Mouse (Mus musculus) urinary bladder, postnatal 14 days (tissue): ENCODE data around the gene Wfdc2.

Experiments
- DNase-seq: peaks from one replicate; pipeline ENCODE4 v3.0.0; 2021; ENCODE audit warnings: low spot score

The Wfdc2 gene

GRCm38 (mm10) chr2:164562391-164563188 is at the start of gene Wfdc2:
Gene Wfdc2, plus strand, starts transcription at chr2:164562413.
- peak; percentile 67 for DNase-seq

- DNase-seq = peak; percentile 71
These were observed 48.8 kb upstream of the Wfdc2 start for GRCm38 (mm10) chr2:164513389-164513788.

- DNase-seq = no peak
These were observed 47.3 kb upstream of the Wfdc2 start for GRCm38 (mm10) chr2:164514916-164515315.

GRCm38 (mm10) chr2:164515897-164516296 is 46.3 kb upstream of the Wfdc2 start:
- DNase-seq = no peak

- no peak for DNase-seq
These were observed 45.6 kb upstream of the Wfdc2 start for GRCm38 (mm10) chr2:164516592-164516991.

- DNase-seq = peak; percentile 57
These were observed 44.6 kb upstream of the Wfdc2 start for GRCm38 (mm10) chr2:164517485-164518221.

- DNase-seq = no peak
These were observed 43.7 kb upstream of the Wfdc2 start for GRCm38 (mm10) chr2:164518266-164519170.

- DNase-seq = no peak
These were observed 43.1 kb upstream of the Wfdc2 start for GRCm38 (mm10) chr2:164519171-164519526.

GRCm38 (mm10) chr2:164520782-164521181 is 41.4 kb upstream of the Wfdc2 start:
- DNase-seq = peak; percentile 76

- no peak for DNase-seq
These were observed 40.4 kb upstream of the Wfdc2 start for GRCm38 (mm10) chr2:164521841-164522240.

GRCm38 (mm10) chr2:164522280-164522679 is 39.9 kb upstream of the Wfdc2 start:
- DNase-seq = no peak

- DNase-seq = no peak
These were observed 38.9 kb upstream of the Wfdc2 start for GRCm38 (mm10) chr2:164523301-164523773.

- DNase-seq = no peak
These were observed 33.7 kb upstream of the Wfdc2 start for GRCm38 (mm10) chr2:164528557-164528956.

- peak; percentile 85 for DNase-seq
These were observed 31.0 kb upstream of the Wfdc2 start for GRCm38 (mm10) chr2:164531169-164531568.

- no peak for DNase-seq
These were observed 27.9 kb upstream of the Wfdc2 start for GRCm38 (mm10) chr2:164534315-164534714.

GRCm38 (mm10) chr2:164537003-164537402 is 25.2 kb upstream of the Wfdc2 start:
- DNase-seq = no peak

- DNase-seq = no peak
These were observed 21.4 kb upstream of the Wfdc2 start for GRCm38 (mm10) chr2:164540652-164541427.

GRCm38 (mm10) chr2:164542132-164542531 is 20.1 kb upstream of the Wfdc2 start:
- peak; percentile 44 for DNase-seq

GRCm38 (mm10) chr2:164542598-164542997 is 19.6 kb upstream of the Wfdc2 start:
- no peak for DNase-seq

GRCm38 (mm10) chr2:164543745-164544144 is 18.5 kb upstream of the Wfdc2 start:
- no peak for DNase-seq

- no peak for DNase-seq
These were observed 17.6 kb upstream of the Wfdc2 start for GRCm38 (mm10) chr2:164544454-164545097.
